Mouse (Mus musculus): ENCODE measurements around the gene Olfr680-ps1. TPM values are rescaled to one million over a fixed set of nuclear protein-coding genes. Genes with fewer than 3 reads are reported as not detected.
A peak's percentile ranks its signal among the peaks of the same experiment; 100 is the strongest.
"Not testable (repeated sequence)": the region's sequence is repeated elsewhere in the genome, so short reads cannot be mapped to it uniquely, and the experiment has no call there.

Olfr680-ps1 gene
- total RNA-seq (2021), result not detected
- long read RNA-seq, experiment 1, result 0 reads
- long read RNA-seq, experiment 2, result 0 reads

DNA sequence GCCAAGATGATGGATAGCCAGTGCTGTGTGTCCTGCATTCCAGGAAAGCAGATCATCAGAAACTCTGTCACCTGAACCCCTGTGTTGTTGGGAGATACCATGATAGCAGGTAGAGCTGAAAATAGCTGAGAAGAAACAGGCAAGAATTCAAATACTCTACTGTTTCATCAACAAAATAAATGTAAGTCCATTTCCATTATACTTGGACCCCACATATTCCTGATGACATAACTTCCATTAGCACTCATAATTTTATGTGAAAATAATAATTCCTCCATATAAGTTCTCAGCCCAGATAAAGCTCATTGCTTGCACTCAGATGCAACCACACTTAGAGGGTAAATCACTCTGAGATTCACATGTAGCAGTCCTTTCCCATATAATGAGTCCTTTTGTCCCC lies at the start of gene Olfr680-ps1:
TSS of gene Olfr680-ps1 (minus strand) at position 101 of the 400 bp plus-strand sequence.
- not testable (repeated sequence) for DNase-seq (ENCODE audit: low spot score in 2 of 2)

DNA sequence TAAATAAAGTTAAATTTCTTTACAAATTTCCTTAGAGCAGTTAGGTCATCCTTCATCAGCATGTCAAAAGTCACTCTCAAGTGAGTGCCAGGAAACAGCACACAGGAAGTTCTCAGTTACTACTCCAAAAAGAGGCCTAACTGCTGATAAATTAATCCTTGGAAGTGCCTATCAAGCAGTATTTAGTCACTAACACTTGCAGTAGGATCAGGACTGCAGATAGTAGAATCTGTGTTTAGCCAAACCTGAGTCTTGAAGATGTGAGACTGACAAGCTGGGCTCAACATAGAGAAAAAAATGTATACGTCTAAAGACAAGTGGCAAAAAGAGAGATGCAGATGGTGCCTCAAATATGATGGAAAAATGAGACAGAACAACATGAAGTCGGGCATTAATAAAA lies 48.7 kb upstream of the Olfr680-ps1 start:
- DNase-seq (ENCODE audit: low spot score in 2 of 2), result no peak

DNA sequence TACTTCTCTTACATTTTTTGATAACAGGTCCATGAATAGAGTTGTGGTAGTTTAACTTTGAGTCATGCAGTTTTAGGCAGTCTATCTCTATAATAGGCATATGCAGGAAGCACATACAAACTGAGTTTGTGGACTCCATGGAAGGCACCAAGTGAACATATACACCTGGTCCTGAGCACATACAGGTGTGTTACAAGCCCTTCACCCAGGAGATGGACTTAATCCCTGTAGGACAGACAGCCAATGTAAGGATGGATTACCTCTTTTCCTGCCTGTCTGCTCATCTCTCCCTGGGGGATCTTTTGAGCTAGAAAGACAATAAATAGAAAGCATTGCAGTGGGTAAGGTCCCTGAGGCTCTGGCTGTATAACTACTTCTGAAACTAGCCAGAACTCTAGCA lies 23.9 kb upstream of the Olfr680-ps1 start, which contains the start of gene Olfr681:
TSS of gene Olfr681 (plus strand) at position 301 of the 400 bp plus-strand sequence.
- DNase-seq (ENCODE audit: low spot score in 2 of 2), result no peak

DNA sequence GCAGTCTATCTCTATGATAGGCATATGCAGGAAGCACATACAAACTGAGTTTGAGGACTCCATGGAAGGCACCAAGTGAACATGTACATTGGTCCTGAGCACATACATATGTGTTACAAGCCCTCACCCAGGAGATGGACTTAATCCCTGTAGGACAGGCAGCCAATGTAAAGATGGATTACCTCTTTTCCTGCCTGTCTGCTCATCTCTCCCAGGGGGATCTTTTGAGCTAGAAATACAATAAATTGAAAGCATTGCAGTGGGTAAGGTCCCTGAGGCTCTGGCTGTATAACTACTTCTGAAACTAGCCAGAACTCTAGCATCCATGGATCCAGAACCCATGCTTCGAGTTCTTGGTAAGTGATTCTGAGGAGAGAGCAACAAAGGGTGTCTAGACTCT lies 11.7 kb downstream of the Olfr680-ps1 start, which contains the start of gene Olfr679:
TSS of gene Olfr679 (plus strand) at position 301 of the 400 bp plus-strand sequence.
- no peak for DNase-seq (ENCODE audit: low spot score in 2 of 2)

DNA sequence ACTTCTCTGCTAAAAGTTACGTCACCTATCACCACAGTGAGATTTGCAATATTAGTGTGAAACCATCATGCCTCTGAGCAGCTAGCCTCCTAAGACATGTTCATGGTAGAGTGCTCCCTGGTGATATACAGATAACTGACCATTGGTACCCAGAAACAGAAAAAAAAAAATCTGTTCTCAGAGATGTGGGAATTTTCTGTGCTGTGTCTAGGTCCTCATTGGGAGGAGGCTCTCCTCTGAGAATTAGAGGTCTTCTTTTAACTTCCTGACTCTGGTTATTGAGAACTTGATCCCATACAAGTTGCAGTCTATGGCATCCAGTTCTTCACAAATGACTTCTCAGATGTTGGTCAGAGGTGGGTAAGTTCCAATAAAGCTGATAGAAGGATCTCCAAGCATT lies 28.4 kb downstream of the Olfr680-ps1 start, which contains the start of gene Olfr678:
TSS of gene Olfr678 (plus strand) at position 301 of the 400 bp plus-strand sequence.
- DNase-seq (ENCODE audit: low spot score in 2 of 2), result no peak

DNA sequence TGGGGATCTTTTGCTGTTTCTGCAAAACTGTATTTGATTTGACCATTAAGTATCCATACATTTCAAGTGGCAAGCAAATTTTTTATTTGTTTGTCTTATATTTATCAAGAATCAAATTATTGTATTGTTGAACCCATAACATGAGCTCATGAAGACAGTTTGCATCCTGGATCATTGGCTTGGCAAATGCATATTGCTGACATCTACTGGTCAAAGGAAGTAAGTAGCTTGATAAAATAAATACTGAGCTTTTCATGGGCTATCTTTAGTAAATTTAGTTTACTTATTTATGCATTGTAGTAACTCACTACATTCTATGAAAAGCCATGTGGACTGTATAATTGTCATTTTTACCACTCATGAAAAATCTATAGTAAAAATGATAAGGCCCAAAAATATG lies 33.7 kb downstream of the Olfr680-ps1 start:
- DNase-seq (ENCODE audit: low spot score in 2 of 2), result peak in 1 of 2 experiments; percentile 2

Other genes with a start within 250 kb of the Olfr680-ps1 start
- not detected for gene Usp17la, start 235.8 kb downstream of the Olfr680-ps1 start, total RNA-seq (2021)
- not detected for gene Olfr665, start 214.8 kb downstream of the Olfr680-ps1 start, total RNA-seq (2021)
- not detected for gene Olfr666, start 196.9 kb downstream of the Olfr680-ps1 start, total RNA-seq (2021)
- not detected for gene Olfr667, start 171.3 kb downstream of the Olfr680-ps1 start, total RNA-seq (2021)
- not detected for gene Olfr668, start 164.8 kb downstream of the Olfr680-ps1 start, total RNA-seq (2021)
- not detected for gene Olfr669, start 158.6 kb downstream of the Olfr680-ps1 start, total RNA-seq (2021)
- gene Olfr670, start 130.2 kb downstream of the Olfr680-ps1 start, total RNA-seq (2021), result not detected
- gene Olfr671, start 113.7 kb downstream of the Olfr680-ps1 start, total RNA-seq (2021), result not detected
- gene Olfr672, start 90.8 kb downstream of the Olfr680-ps1 start, total RNA-seq (2021), result not detected
- gene Olfr675, start 64.4 kb downstream of the Olfr680-ps1 start, total RNA-seq (2021), result not detected
- not detected for gene Olfr676, start 60.1 kb downstream of the Olfr680-ps1 start, total RNA-seq (2021)
- not detected for gene Olfr677, start 41.4 kb downstream of the Olfr680-ps1 start, total RNA-seq (2021)
- not detected for gene Olfr678, start 28.3 kb downstream of the Olfr680-ps1 start, total RNA-seq (2021)
- gene Olfr679, start 11.6 kb downstream of the Olfr680-ps1 start, total RNA-seq (2021), result not detected
- gene Olfr681, start 24.0 kb upstream of the Olfr680-ps1 start, total RNA-seq (2021), result not detected
- not detected for gene Olfr683, start 54.2 kb upstream of the Olfr680-ps1 start, total RNA-seq (2021)
- not detected for gene Olfr684, start 70.8 kb upstream of the Olfr680-ps1 start, total RNA-seq (2021)
- not detected for gene Olfr685, start 93.2 kb upstream of the Olfr680-ps1 start, total RNA-seq (2021)
- gene Olfr686, start 114.7 kb upstream of the Olfr680-ps1 start, total RNA-seq (2021), result not detected
- not detected for gene Olfr688, start 195.3 kb upstream of the Olfr680-ps1 start, total RNA-seq (2021)
- gene Olfr689, start 218.3 kb upstream of the Olfr680-ps1 start, total RNA-seq (2021), result not detected
- gene Olfr690, start 241.3 kb upstream of the Olfr680-ps1 start, total RNA-seq (2021), result 1 to 10 TPM in 1 of 2 experiments, under 1 TPM in 1; 0.53 to 1.0 TPM
- gene Olfr691, start 249.5 kb upstream of the Olfr680-ps1 start, total RNA-seq (2021), result 1 to 10 TPM in 1 of 2 experiments, under 1 TPM in 1; 0.90 to 1.2 TPM